Mouse (Mus musculus) yolk sac, embryonic 10.5 days (tissue): Measurements from ENCODE around the gene Syn3.

Experiments
- DNase-seq: peaks from one replicate; pipeline ENCODE4 v3.0.0-alpha.2; 2017; ENCODE audit warnings: low spot score

Gene Syn3

GRCm38 (mm10) chr10:86339649-86340379 lies 158.9 kb downstream of the Syn3 start:
- peak; percentile 27 for DNase-seq

- no peak for DNase-seq
Observed at GRCm38 (mm10) chr10:86339121-86339520, 159.6 kb downstream of the Syn3 start.

GRCm38 (mm10) chr10:86338121-86338715 lies 160.5 kb downstream of the Syn3 start:
- no peak for DNase-seq

GRCm38 (mm10) chr10:86337239-86337638 lies 161.5 kb downstream of the Syn3 start:
- no peak for DNase-seq

- DNase-seq, result no peak
Observed at GRCm38 (mm10) chr10:86336506-86336905, 162.2 kb downstream of the Syn3 start.

GRCm38 (mm10) chr10:86334581-86334980 lies 164.1 kb downstream of the Syn3 start:
- DNase-seq, result peak; percentile 57

GRCm38 (mm10) chr10:86332942-86333341 lies 165.8 kb downstream of the Syn3 start:
- no peak for DNase-seq

GRCm38 (mm10) chr10:86331681-86332281 lies 166.9 kb downstream of the Syn3 start:
- DNase-seq, result no peak

- peak; percentile 40 for DNase-seq
Observed at GRCm38 (mm10) chr10:86330993-86331680, 167.6 kb downstream of the Syn3 start.

- no peak for DNase-seq
Observed at GRCm38 (mm10) chr10:86329241-86329882, 169.3 kb downstream of the Syn3 start.

- no peak for DNase-seq
Observed at GRCm38 (mm10) chr10:86328691-86329090, 170.0 kb downstream of the Syn3 start.

- DNase-seq, result no peak
Observed at GRCm38 (mm10) chr10:86328143-86328542, 170.6 kb downstream of the Syn3 start.

GRCm38 (mm10) chr10:86325272-86325671 lies 173.4 kb downstream of the Syn3 start:
- no peak for DNase-seq

GRCm38 (mm10) chr10:86323275-86323994 lies 175.3 kb downstream of the Syn3 start:
- no peak for DNase-seq

GRCm38 (mm10) chr10:86322006-86322405 lies 176.7 kb downstream of the Syn3 start:
- no peak for DNase-seq

GRCm38 (mm10) chr10:86321194-86321593 lies 177.5 kb downstream of the Syn3 start:
- no peak for DNase-seq

- DNase-seq, result no peak
Observed at GRCm38 (mm10) chr10:86320204-86320603, 178.5 kb downstream of the Syn3 start.

GRCm38 (mm10) chr10:86319526-86319925 lies 179.2 kb downstream of the Syn3 start:
- DNase-seq, result no peak

- DNase-seq, result no peak
Observed at GRCm38 (mm10) chr10:86318552-86319140, 180.1 kb downstream of the Syn3 start.

GRCm38 (mm10) chr10:86317633-86318032 lies 181.1 kb downstream of the Syn3 start:
- no peak for DNase-seq

- no peak for DNase-seq
Observed at GRCm38 (mm10) chr10:86315513-86315912, 183.2 kb downstream of the Syn3 start.
